Mouse (Mus musculus): Measurements from ENCODE around the gene Gramd1b. TPM values are rescaled to one million over a fixed set of nuclear protein-coding genes. Genes with fewer than 3 reads are reported as not detected.
A peak's percentile ranks its signal among the peaks of the same experiment; 100 is the strongest.

The Gramd1b gene
- polyA plus RNA-seq, 1 experiment = 188 TPM

GRCm38 (mm10) chr9:40269103-40269861 is 261.9 kb downstream of the Gramd1b start, which contains the start of gene Scn3b:
TSS of gene Scn3b (plus strand) at chr9:40269217.
- H3K27me3 ChIP-seq (ENCODE audit: control insufficient read depth, insufficient read depth, low read length) = no peaks in the 10 kb centered on the region; the same call in 1 of the 2 replicates
- WGBS = under 1% methylated on average over 42 of the region's 42 CpGs
- H3K27ac ChIP-seq (ENCODE audit: insufficient read depth, low read length) = no peak within 1 kb of the TSS
- TF ChIP-seq CTCF (IDR thresholded peaks at IDR 0.05; ENCODE audit: borderline replicate concordance, insufficient read depth, low read depth, low read length) (no peak), POLR2A (IDR thresholded peaks at IDR 0.05; ENCODE audit: borderline replicate concordance, insufficient read depth, low read length) (no peak)
- H3K4me1 ChIP-seq (ENCODE audit: control insufficient read depth, insufficient read depth, low read length) = peaks cover 6% of the 10 kb centered on the region; the same call in 1 of the 2 replicates
- DNase-seq = peak; percentile 18 to 27
- H3K4me3 ChIP-seq (replicated peaks; ENCODE audit: insufficient read depth, low read depth, low read length) = peak within 1 kb of the TSS; percentile 50

- no peak for DNase-seq
- Histone ChIP-seq H3K4me1 (ENCODE audit: control insufficient read depth, insufficient read depth, low read length) (peaks cover 6% of the 10 kb centered on the region; the same call in 1 of the 2 replicates), H3K27ac (ENCODE audit: insufficient read depth, low read length) (no peak overlapping the region), H3K4me3 (replicated peaks; ENCODE audit: insufficient read depth, low read depth, low read length) (peak overlapping the region; percentile 50), H3K27me3 (ENCODE audit: control insufficient read depth, insufficient read depth, low read length) (no peaks in the 10 kb centered on the region; the same call in 1 of the 2 replicates)
- TF ChIP-seq CTCF (IDR thresholded peaks at IDR 0.05; ENCODE audit: borderline replicate concordance, insufficient read depth, low read depth, low read length) (no peak), POLR2A (IDR thresholded peaks at IDR 0.05; ENCODE audit: borderline replicate concordance, insufficient read depth, low read length) (no peak)
- WGBS = 6% methylated on average over 4 of the region's 4 CpGs
These were observed 262.5 kb downstream of the Gramd1b start for GRCm38 (mm10) chr9:40268748-40269102.

GRCm38 (mm10) chr9:40268040-40268747 is 263.0 kb downstream of the Gramd1b start:
- WGBS = 6% methylated on average over 21 of the region's 21 CpGs
- TF ChIP-seq CTCF (IDR thresholded peaks at IDR 0.05; ENCODE audit: borderline replicate concordance, insufficient read depth, low read depth, low read length) (no peak), POLR2A (IDR thresholded peaks at IDR 0.05; ENCODE audit: borderline replicate concordance, insufficient read depth, low read length) (no peak)
- H3K27me3 ChIP-seq (ENCODE audit: control insufficient read depth, insufficient read depth, low read length) = no peaks in the 10 kb centered on the region; the same call in 1 of the 2 replicates
- peaks cover 6% of the 10 kb centered on the region; the same call in 1 of the 2 replicates for H3K4me1 ChIP-seq (ENCODE audit: control insufficient read depth, insufficient read depth, low read length)
- DNase-seq = no peak
- H3K27ac ChIP-seq (ENCODE audit: insufficient read depth, low read length) = no peak overlapping the region
- no peak overlapping the region for H3K4me3 ChIP-seq (replicated peaks; ENCODE audit: insufficient read depth, low read depth, low read length)

- no peak for TF ChIP-seq POLR2A (IDR thresholded peaks at IDR 0.05; ENCODE audit: borderline replicate concordance, insufficient read depth, low read length)
- no peak for TF ChIP-seq CTCF (IDR thresholded peaks at IDR 0.05; ENCODE audit: borderline replicate concordance, insufficient read depth, low read depth, low read length)
- 71% methylated on average over 6 of the region's 6 CpGs for WGBS
- no peaks in the 10 kb centered on the region; the same call in 1 of the 2 replicates for H3K27me3 ChIP-seq (ENCODE audit: control insufficient read depth, insufficient read depth, low read length)
- H3K27ac ChIP-seq (ENCODE audit: insufficient read depth, low read length) = no peak overlapping the region
- H3K4me1 ChIP-seq (ENCODE audit: control insufficient read depth, insufficient read depth, low read length) = 0 out of 2 replicates have a peak, but pooled peaks cover 6% of the 10 kb centered on the region
- no peak overlapping the region for H3K4me3 ChIP-seq (replicated peaks; ENCODE audit: insufficient read depth, low read depth, low read length)
- no peak for DNase-seq
These were observed 267.3 kb downstream of the Gramd1b start for GRCm38 (mm10) chr9:40263874-40264273.

- H3K27me3 ChIP-seq (ENCODE audit: control insufficient read depth, insufficient read depth, low read length) = no peaks in the 10 kb centered on the region
- H3K27ac ChIP-seq (ENCODE audit: insufficient read depth, low read length) = no peak overlapping the region
- no peak overlapping the region for H3K4me3 ChIP-seq (replicated peaks; ENCODE audit: insufficient read depth, low read depth, low read length)
- TF ChIP-seq POLR2A (IDR thresholded peaks at IDR 0.05; ENCODE audit: borderline replicate concordance, insufficient read depth, low read length) (no peak), CTCF (IDR thresholded peaks at IDR 0.05; ENCODE audit: borderline replicate concordance, insufficient read depth, low read depth, low read length) (no peak)
- H3K4me1 ChIP-seq (ENCODE audit: control insufficient read depth, insufficient read depth, low read length) = no peaks in the 10 kb centered on the region
- WGBS = 55% methylated on average over 3 of the region's 3 CpGs
- DNase-seq = no peak
These were observed 278.7 kb downstream of the Gramd1b start for GRCm38 (mm10) chr9:40252459-40252858.

- Histone ChIP-seq H3K4me3 (replicated peaks; ENCODE audit: insufficient read depth, low read depth, low read length) (no peak overlapping the region), H3K4me1 (ENCODE audit: control insufficient read depth, insufficient read depth, low read length) (no peaks in the 10 kb centered on the region; the same call in 1 of the 2 replicates), H3K27me3 (ENCODE audit: control insufficient read depth, insufficient read depth, low read length) (no peaks in the 10 kb centered on the region), H3K27ac (ENCODE audit: insufficient read depth, low read length) (no peak overlapping the region)
- WGBS = 54% methylated on average over 1 of the region's 1 CpGs
- no peak for TF ChIP-seq POLR2A (IDR thresholded peaks at IDR 0.05; ENCODE audit: borderline replicate concordance, insufficient read depth, low read length)
- TF ChIP-seq CTCF (IDR thresholded peaks at IDR 0.05; ENCODE audit: borderline replicate concordance, insufficient read depth, low read depth, low read length) = no peak
- no peak for DNase-seq
These were observed 282.1 kb downstream of the Gramd1b start for GRCm38 (mm10) chr9:40249106-40249505.

- no peak overlapping the region for H3K27ac ChIP-seq (ENCODE audit: insufficient read depth, low read length)
- TF ChIP-seq CTCF (IDR thresholded peaks at IDR 0.05; ENCODE audit: borderline replicate concordance, insufficient read depth, low read depth, low read length) (no peak), POLR2A (IDR thresholded peaks at IDR 0.05; ENCODE audit: borderline replicate concordance, insufficient read depth, low read length) (no peak)
- H3K4me3 ChIP-seq (replicated peaks; ENCODE audit: insufficient read depth, low read depth, low read length) = no peak overlapping the region
- 46% methylated on average over 6 of the region's 6 CpGs for WGBS
- no peaks in the 10 kb centered on the region; the same call in 1 of the 2 replicates for H3K4me1 ChIP-seq (ENCODE audit: control insufficient read depth, insufficient read depth, low read length)
- DNase-seq = no peak
- no peaks in the 10 kb centered on the region for H3K27me3 ChIP-seq (ENCODE audit: control insufficient read depth, insufficient read depth, low read length)
These were observed 284.5 kb downstream of the Gramd1b start for GRCm38 (mm10) chr9:40246702-40247101.
